Mouse (Mus musculus): ENCODE data around the gene Ltbp1.

DNA sequence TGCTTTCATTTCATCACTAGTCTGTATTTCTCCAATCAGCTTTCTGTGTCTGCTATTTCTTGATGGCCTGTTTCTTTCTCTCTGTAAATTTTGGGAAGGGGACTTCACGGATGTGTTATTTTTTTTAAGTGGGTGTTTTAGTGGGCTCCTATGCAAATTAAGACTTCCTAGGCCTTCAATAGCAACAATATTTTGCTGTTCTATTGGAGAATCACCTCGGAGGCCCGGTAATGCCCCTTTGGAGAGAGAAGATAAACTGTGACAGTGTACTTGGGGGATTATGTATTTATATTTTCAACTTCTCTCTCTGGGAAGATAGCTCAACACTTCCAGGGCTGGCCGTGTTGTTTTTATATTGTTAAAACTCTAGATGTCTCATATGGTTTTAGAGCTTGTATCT lies 383.0 kb downstream of the Ltbp1 start:
- TF ChIP-seq CTCF (IDR thresholded peaks at IDR 0.05), result peak; percentile 64
- no peak for TF ChIP-seq EP300 (IDR thresholded peaks at IDR 0.05; ENCODE audit: insufficient read depth, low read depth, low read length)
